Mouse (Mus musculus): ENCODE results near the gene Ereg.

The Ereg gene

DNA sequence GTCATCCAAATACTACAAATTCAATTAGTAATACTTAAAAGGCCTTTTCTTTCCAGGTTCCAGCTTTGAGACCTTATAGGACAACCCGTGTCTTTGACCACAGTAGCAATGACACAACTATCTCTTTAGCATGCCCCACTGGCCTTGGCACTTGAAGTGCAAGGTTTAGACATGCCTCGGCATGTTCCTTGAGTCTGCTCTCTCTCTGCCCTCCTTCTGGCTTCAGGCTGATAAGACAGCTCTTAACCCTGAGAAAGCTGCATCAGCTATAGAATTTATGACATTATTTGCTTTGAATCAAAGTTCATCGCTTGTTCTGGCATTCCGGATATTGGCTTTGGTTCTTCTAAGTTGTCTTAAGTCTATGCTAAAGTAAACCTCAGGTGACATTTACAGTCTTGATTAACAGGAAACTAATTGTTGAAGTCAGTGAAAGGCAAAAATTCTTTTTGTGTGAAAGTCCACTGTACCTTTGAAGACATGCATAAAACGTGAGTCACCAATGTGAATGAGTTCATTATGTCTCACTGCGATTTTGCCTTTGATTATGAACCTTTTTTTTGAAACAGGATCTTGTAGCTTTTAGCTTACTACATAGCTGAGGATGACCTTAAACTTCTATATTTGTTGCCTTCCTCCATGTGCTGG lies 35.7 kb downstream of the Ereg start:
- in situ Hi-C loops (cut with MboI, MseI) = no loop called here

DNA sequence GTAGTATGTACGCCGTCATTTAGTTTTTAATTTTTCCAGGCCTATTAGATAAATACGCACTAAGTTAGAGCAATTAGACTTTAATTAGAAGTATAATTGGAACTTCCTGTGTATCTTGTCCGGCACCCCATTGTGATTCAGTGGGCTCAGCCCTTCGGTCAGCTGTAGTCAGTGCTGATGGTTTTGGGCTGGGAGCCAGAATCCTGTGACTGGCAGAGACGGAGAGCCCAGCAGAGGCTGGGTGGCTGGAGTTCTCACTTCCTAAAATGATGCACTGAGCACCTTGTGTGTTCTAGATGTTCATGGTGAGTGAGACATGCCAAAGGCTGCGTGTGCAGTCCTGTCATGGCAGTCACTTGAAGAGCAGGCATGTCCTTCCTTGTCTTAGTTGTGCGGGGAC lies 36.6 kb downstream of the Ereg start:
- in situ Hi-C loops (cut with MboI, MseI) = no loop called here

GRCm38 (mm10) chr5:91113967-91114366 lies 39.5 kb downstream of the Ereg start:
- in situ Hi-C loops (cut with MboI, MseI) = no loop called here

- in situ Hi-C loops (cut with MboI, MseI) = no loop called here
Observed at GRCm38 (mm10) chr5:91114574-91114973, 40.2 kb downstream of the Ereg start.

GRCm38 (mm10) chr5:91118618-91119017 lies 44.2 kb downstream of the Ereg start:
- in situ Hi-C loops (cut with MboI, MseI) = no loop called here

GRCm38 (mm10) chr5:91123404-91123803 lies 49.0 kb downstream of the Ereg start:
- in situ Hi-C loops (cut with MboI, MseI) = loop anchor here (5.0 to 10.0 kb wide), 2 partner anchors 86 to 901 kb away; no protein-coding TSS in a partner anchor

DNA sequence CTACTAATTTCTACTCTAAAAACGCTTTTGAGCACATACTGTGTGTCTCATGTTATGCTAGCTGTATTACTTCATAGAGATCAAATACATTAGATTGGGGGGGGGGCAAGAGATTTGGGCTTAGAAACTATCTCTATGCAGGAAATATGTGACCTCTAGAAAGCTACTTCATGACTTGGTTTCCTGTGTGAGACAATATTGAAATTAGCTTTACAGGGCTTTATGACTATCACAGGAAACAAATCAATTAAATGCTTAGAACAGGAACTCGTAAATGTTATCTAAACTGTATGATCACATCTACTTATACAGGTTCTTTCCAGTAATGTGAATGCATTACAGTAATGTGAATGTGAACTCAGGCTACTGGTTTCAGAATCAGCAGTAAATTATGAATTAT lies 49.7 kb downstream of the Ereg start:
- in situ Hi-C loops (cut with MboI, MseI) = loop anchor here (5.0 to 10.0 kb wide), 2 partner anchors 87 to 901 kb away; no protein-coding TSS in a partner anchor

DNA sequence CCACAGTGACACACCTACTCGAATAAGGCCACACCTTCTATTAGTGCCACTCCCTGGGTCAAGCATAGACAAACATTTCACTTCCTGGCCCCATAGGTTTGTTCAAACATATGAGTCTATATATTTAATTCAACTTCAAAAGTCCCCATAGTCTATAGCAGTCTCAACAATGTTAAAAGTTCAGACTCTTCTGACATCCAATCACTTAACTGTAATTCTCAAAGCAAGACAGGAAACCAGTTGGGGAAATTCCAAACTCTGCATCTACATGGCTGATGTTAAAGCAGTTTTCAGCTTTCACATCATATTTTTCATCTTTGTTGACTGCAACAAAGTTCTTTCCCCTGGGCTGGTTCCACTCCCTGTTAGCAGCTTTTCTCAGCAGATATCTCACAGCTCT lies 52.2 kb downstream of the Ereg start:
- in situ Hi-C loops (cut with MboI, MseI) = loop anchor here in 1 of 2 experiments (10.0 kb wide), 1 partner anchor 898 kb away; no protein-coding TSS in a partner anchor

DNA sequence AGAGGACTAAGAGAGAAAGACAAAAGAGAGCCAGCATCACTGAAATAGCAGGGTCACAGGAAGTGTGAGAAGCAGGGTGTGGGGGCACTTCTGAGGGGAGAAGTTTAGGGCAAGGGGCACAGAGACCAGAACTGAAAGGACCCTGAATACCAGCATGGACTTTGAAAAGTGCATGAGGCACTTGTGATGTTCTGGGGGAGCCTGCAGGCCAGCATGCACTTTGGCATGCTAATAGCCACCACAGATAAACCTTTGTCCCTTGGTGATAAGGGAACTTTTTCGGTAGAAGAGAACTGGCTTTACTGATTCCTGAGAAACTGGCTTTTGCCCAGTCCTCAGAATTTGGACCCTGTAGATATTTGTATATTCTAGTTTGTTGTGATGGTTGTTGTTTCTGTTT lies 60.5 kb downstream of the Ereg start:
- in situ Hi-C loops (cut with MboI, MseI) = no loop called here

DNA sequence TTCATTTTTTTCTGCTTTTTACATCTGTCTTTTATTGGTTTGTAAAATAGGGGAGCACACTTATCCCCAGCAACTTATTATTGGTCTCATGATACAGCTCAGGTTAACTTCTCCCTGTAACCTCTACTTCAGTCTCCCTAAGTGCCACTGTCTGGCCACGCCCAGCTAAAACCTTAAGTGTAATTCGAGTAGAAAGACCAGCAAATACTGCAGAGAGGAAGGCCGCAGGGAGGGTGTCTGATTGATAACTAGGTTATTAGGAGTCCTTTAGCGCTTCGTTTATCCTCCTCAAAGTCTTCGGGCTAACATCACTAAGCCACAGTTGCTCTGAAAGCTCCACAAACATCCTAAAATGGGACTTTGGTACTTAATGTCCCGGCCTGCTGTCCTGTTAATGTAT lies 64.5 kb downstream of the Ereg start:
- in situ Hi-C loops (cut with MboI, MseI) = no loop called here

GRCm38 (mm10) chr5:91139446-91139873 lies 65.0 kb downstream of the Ereg start, which contains the start of gene Areg:
TSS of gene Areg (plus strand) at chr5:91139599.
- in situ Hi-C loops (cut with MboI, MseI) = no loop called here

GRCm38 (mm10) chr5:91140896-91141448 lies 66.5 kb downstream of the Ereg start:
- in situ Hi-C loops (cut with MboI, MseI) = no loop called here

Measured in T-helper 17 cell (primary cell).